Mouse (Mus musculus): ENCODE results near the gene Ppp1r9a. TPM values are rescaled to one million over a fixed set of nuclear protein-coding genes. Genes with fewer than 3 reads are reported as not detected.

The Ppp1r9a gene
- polyA plus RNA-seq, 1 experiment from 2014 or later, result 30.5 TPM

- H3K4me3 ChIP-seq, result no peak overlapping the region
- H3K9me3 ChIP-seq, result no peaks in the 10 kb centered on the region
- WGBS, result 91% methylated on average over 6 of the region's 6 CpGs
- H3K27ac ChIP-seq (replicated peaks), result no peak overlapping the region
- no peak for ATAC-seq (ENCODE audit: low FRiP score, low read depth)
- no peak overlapping the region for H3K4me2 ChIP-seq (replicated peaks)
- peaks cover 8% of the 10 kb centered on the region; the same call in 1 of the 2 replicates for H3K4me1 ChIP-seq
- no peak overlapping the region for H3K9ac ChIP-seq (replicated peaks)
- H3K27me3 ChIP-seq, result no peaks in the 10 kb centered on the region
- peaks cover 12% of the 10 kb centered on the region for H3K36me3 ChIP-seq
Observed at GRCm38 (mm10) chr6:5154786-5155185, 252.1 kb downstream of the Ppp1r9a start.

GRCm38 (mm10) chr6:5155313-5155927 lies 252.7 kb downstream of the Ppp1r9a start:
- Histone ChIP-seq H3K9me3 (no peaks in the 10 kb centered on the region), H3K9ac (replicated peaks) (no peak overlapping the region), H3K27ac (replicated peaks) (no peak overlapping the region), H3K36me3 (peaks cover 17% of the 10 kb centered on the region), H3K4me1 (peaks cover 8% of the 10 kb centered on the region; the same call in 1 of the 2 replicates), H3K27me3 (no peaks in the 10 kb centered on the region), H3K4me2 (replicated peaks) (no peak overlapping the region), H3K4me3 (no peak overlapping the region)
- ATAC-seq (ENCODE audit: low FRiP score, low read depth), result no peak
- 72% methylated on average over 1 of the region's 1 CpGs for WGBS

GRCm38 (mm10) chr6:5156541-5157425 lies 254.1 kb downstream of the Ppp1r9a start:
- Histone ChIP-seq H3K4me3 (no peak overlapping the region), H3K9ac (replicated peaks) (no peak overlapping the region), H3K9me3 (no peaks in the 10 kb centered on the region), H3K27ac (replicated peaks) (no peak overlapping the region), H3K4me1 (0 out of 2 replicates have a peak, but pooled peaks cover under 1% of the 10 kb centered on the region), H3K36me3 (peaks cover 17% of the 10 kb centered on the region), H3K4me2 (replicated peaks) (no peak overlapping the region), H3K27me3 (no peaks in the 10 kb centered on the region)
- no peak for ATAC-seq (ENCODE audit: low FRiP score, low read depth)
- WGBS, result 85% methylated on average over 6 of the region's 6 CpGs

GRCm38 (mm10) chr6:5159385-5159791 lies 256.7 kb downstream of the Ppp1r9a start:
- 86% methylated on average over 7 of the region's 7 CpGs for WGBS
- H3K9me3 ChIP-seq, result no peaks in the 10 kb centered on the region
- no peak overlapping the region for H3K4me2 ChIP-seq (replicated peaks)
- peaks cover 17% of the 10 kb centered on the region for H3K36me3 ChIP-seq
- no peak overlapping the region for H3K9ac ChIP-seq (replicated peaks)
- ATAC-seq (ENCODE audit: low FRiP score, low read depth), result no peak
- no peaks in the 10 kb centered on the region for H3K27me3 ChIP-seq
- H3K4me1 ChIP-seq, result no peaks in the 10 kb centered on the region
- H3K4me3 ChIP-seq, result no peak overlapping the region
- H3K27ac ChIP-seq (replicated peaks), result no peak overlapping the region

GRCm38 (mm10) chr6:5162052-5162451 lies 259.3 kb downstream of the Ppp1r9a start:
- Histone ChIP-seq H3K36me3 (peaks cover 16% of the 10 kb centered on the region), H3K4me2 (replicated peaks) (no peak overlapping the region), H3K27me3 (no peaks in the 10 kb centered on the region), H3K9me3 (no peaks in the 10 kb centered on the region), H3K4me3 (no peak overlapping the region), H3K27ac (replicated peaks) (no peak overlapping the region), H3K4me1 (peaks cover 6% of the 10 kb centered on the region), H3K9ac (replicated peaks) (no peak overlapping the region)
- WGBS, result 89% methylated on average over 6 of the region's 6 CpGs
- ATAC-seq (ENCODE audit: low FRiP score, low read depth), result no peak

- Histone ChIP-seq H3K36me3 (peaks cover 12% of the 10 kb centered on the region), H3K4me2 (replicated peaks) (no peak overlapping the region), H3K27me3 (no peaks in the 10 kb centered on the region), H3K9me3 (no peaks in the 10 kb centered on the region), H3K9ac (replicated peaks) (no peak overlapping the region), H3K4me3 (no peak overlapping the region), H3K27ac (replicated peaks) (no peak overlapping the region), H3K4me1 (peaks cover 14% of the 10 kb centered on the region)
- no peak for ATAC-seq (ENCODE audit: low FRiP score, low read depth)
- WGBS, result 96% methylated on average over 14 of the region's 14 CpGs
Observed at GRCm38 (mm10) chr6:5163507-5164144, 260.9 kb downstream of the Ppp1r9a start.

GRCm38 (mm10) chr6:5164855-5165254 lies 262.1 kb downstream of the Ppp1r9a start:
- ATAC-seq (ENCODE audit: low FRiP score, low read depth), result no peak
- H3K9me3 ChIP-seq, result no peaks in the 10 kb centered on the region
- no peak overlapping the region for H3K27ac ChIP-seq (replicated peaks)
- H3K4me2 ChIP-seq (replicated peaks), result no peak overlapping the region
- H3K27me3 ChIP-seq, result no peaks in the 10 kb centered on the region
- H3K9ac ChIP-seq (replicated peaks), result no peak overlapping the region
- 82% methylated on average over 9 of the region's 9 CpGs for WGBS
- H3K4me1 ChIP-seq, result peaks cover 14% of the 10 kb centered on the region
- H3K36me3 ChIP-seq, result peaks cover 4% of the 10 kb centered on the region
- H3K4me3 ChIP-seq, result no peak overlapping the region

- peak; percentile 64 for ATAC-seq (ENCODE audit: low FRiP score, low read depth)
- Histone ChIP-seq H3K9ac (replicated peaks) (0 out of 2 replicates have a peak overlapping the region, but pooled peaks have one; percentile 1), H3K36me3 (no peaks in the 10 kb centered on the region), H3K4me3 (peak overlapping the region; percentile 19), H3K4me1 (peaks cover 14% of the 10 kb centered on the region), H3K27me3 (no peaks in the 10 kb centered on the region), H3K4me2 (replicated peaks) (peak overlapping the region; percentile 41), H3K9me3 (no peaks in the 10 kb centered on the region), H3K27ac (replicated peaks) (peak overlapping the region; percentile 35)
- 32% methylated on average over 14 of the region's 14 CpGs for WGBS
Observed at GRCm38 (mm10) chr6:5167051-5167677, 264.4 kb downstream of the Ppp1r9a start.

- no peak overlapping the region for H3K4me2 ChIP-seq (replicated peaks)
- peaks cover 14% of the 10 kb centered on the region for H3K4me1 ChIP-seq
- H3K4me3 ChIP-seq, result no peak overlapping the region
- no peaks in the 10 kb centered on the region for H3K36me3 ChIP-seq
- no peaks in the 10 kb centered on the region for H3K27me3 ChIP-seq
- H3K9ac ChIP-seq (replicated peaks), result no peak overlapping the region
- no peak overlapping the region for H3K27ac ChIP-seq (replicated peaks)
- WGBS, result 81% methylated on average over 9 of the region's 9 CpGs
- ATAC-seq (ENCODE audit: low FRiP score, low read depth), result no peak
- H3K9me3 ChIP-seq, result no peaks in the 10 kb centered on the region
Observed at GRCm38 (mm10) chr6:5168158-5168557, 265.4 kb downstream of the Ppp1r9a start.

GRCm38 (mm10) chr6:5171418-5171817 lies 268.7 kb downstream of the Ppp1r9a start:
- Histone ChIP-seq H3K4me1 (peaks cover 12% of the 10 kb centered on the region), H3K9ac (replicated peaks) (no peak overlapping the region), H3K4me3 (no peak overlapping the region), H3K9me3 (no peaks in the 10 kb centered on the region), H3K4me2 (replicated peaks) (no peak overlapping the region), H3K36me3 (no peaks in the 10 kb centered on the region), H3K27me3 (no peaks in the 10 kb centered on the region), H3K27ac (replicated peaks) (no peak overlapping the region)
- 74% methylated on average over 4 of the region's 4 CpGs for WGBS
- no peak for ATAC-seq (ENCODE audit: low FRiP score, low read depth)

- Histone ChIP-seq H3K9ac (replicated peaks) (no peak overlapping the region), H3K36me3 (no peaks in the 10 kb centered on the region), H3K27me3 (no peaks in the 10 kb centered on the region), H3K4me1 (peaks cover 3% of the 10 kb centered on the region), H3K27ac (replicated peaks) (no peak overlapping the region), H3K4me3 (no peak overlapping the region), H3K9me3 (no peaks in the 10 kb centered on the region), H3K4me2 (replicated peaks) (no peak overlapping the region)
- ATAC-seq (ENCODE audit: low FRiP score, low read depth), result no peak
- WGBS, result 67% methylated on average over 9 of the region's 9 CpGs
Observed at GRCm38 (mm10) chr6:5172571-5172970, 269.9 kb downstream of the Ppp1r9a start.
